Mouse (Mus musculus) intestine, embryonic 16.5 days (tissue): ENCODE data around the gene Pianp. TPM values are rescaled to one million over a fixed set of nuclear protein-coding genes. Genes with fewer than 3 reads are reported as not detected.
A peak's percentile ranks its signal among the peaks of the same experiment; 100 is the strongest.
"Not testable (repeated sequence)": the region's sequence is repeated elsewhere in the genome, so short reads cannot be mapped to it uniquely, and the experiment has no call there.

Source experiments
- ATAC-seq: fragments of 200-750 bp; cut with Nextera tagmentation; 2 replicates; pipeline ENCODE4 v1.8.0; 2017; ENCODE audit warnings: moderate TSS enrichment, moderate library complexity
- H3K27ac ChIP-seq: fragments of 300-500 bp; sonication (generic); 2 replicates; pipeline ENCODE4 v1.5.1; 2014; ENCODE audit warnings: mild to moderate bottlenecking, low read length
- H3K27me3 ChIP-seq: fragments of 300-500 bp; sonication (generic); replicated peaks from 2 replicates; pipeline ENCODE4 v1.6.1; 2014; ENCODE audit warnings: low read length, control low read depth, mixed read lengths; ENCODE audit not compliant: control insufficient read depth, insufficient read depth
- H3K36me3 ChIP-seq: fragments of 300-500 bp; sonication (generic); 2 replicates; pipeline ENCODE4 v1.6.1; 2014; ENCODE audit warnings: low read length, control low read depth; ENCODE audit not compliant: control insufficient read depth, insufficient read depth
- H3K4me1 ChIP-seq: fragments of 300-500 bp; sonication (generic); 2 replicates; pipeline ENCODE4 v1.6.1; 2014; ENCODE audit warnings: low read length, control low read depth, mixed read lengths; ENCODE audit not compliant: control insufficient read depth, insufficient read depth
- H3K4me2 ChIP-seq: fragments of 300-500 bp; sonication (generic); 2 replicates; pipeline ENCODE4 v1.6.1; 2014; ENCODE audit warnings: low read depth, low read length, control low read depth
- H3K4me3 ChIP-seq: fragments of 300-500 bp; sonication (generic); 2 replicates; pipeline ENCODE4 v1.5.1; 2014; ENCODE audit warnings: mild to moderate bottlenecking, low read length
- H3K9ac ChIP-seq: fragments of 300-500 bp; sonication (generic); 2 replicates; pipeline ENCODE4 v1.6.1; 2014; ENCODE audit warnings: low read depth, low read length
- H3K9me3 ChIP-seq: fragments of 300-500 bp; sonication (generic); 2 replicates; pipeline ENCODE4 v1.6.1; 2016; ENCODE audit warnings: low read length, control low read depth; ENCODE audit not compliant: control insufficient read depth
- WGBS: fragments of 180-500 bp; shearing (Covaris S2); extraction: QIAGEN DNeasy Blood & Tissue Kit; methylation state at CpG from one replicate; pipeline ENCODE4 v1.1.7; 2014; 5-methylcytosine and 5-hydroxymethylcytosine counted together
- polyA plus RNA-seq: library from polyadenylated mRNA; unstranded; fragments of >200 nt; fragmentation: Nextera tagmentation; extraction: Ambion mirVana; gene quantifications from 2 replicates; pipeline ENCODE4 v1.2.1, GENCODE M21; 2015

Pianp gene
- polyA plus RNA-seq, 1 experiment from 2014 or later = 1.9 TPM

GRCm38 (mm10) chr6:124999546-124999945, 3.1 kb downstream of the Pianp start:
- Histone ChIP-seq H3K4me2 (no peak overlapping the region), H3K4me3 (no peak overlapping the region), H3K27ac (no peak overlapping the region), H3K27me3 (peaks cover 52% of the 10 kb centered on the region), H3K36me3 (no peaks in the 10 kb centered on the region), H3K4me1 (peaks cover 13% of the 10 kb centered on the region), H3K9me3 (no peaks in the 10 kb centered on the region), H3K9ac (no peak overlapping the region)
- ATAC-seq = no peak
- 28% methylated on average over 10 of the region's 10 CpGs for WGBS

DNA sequence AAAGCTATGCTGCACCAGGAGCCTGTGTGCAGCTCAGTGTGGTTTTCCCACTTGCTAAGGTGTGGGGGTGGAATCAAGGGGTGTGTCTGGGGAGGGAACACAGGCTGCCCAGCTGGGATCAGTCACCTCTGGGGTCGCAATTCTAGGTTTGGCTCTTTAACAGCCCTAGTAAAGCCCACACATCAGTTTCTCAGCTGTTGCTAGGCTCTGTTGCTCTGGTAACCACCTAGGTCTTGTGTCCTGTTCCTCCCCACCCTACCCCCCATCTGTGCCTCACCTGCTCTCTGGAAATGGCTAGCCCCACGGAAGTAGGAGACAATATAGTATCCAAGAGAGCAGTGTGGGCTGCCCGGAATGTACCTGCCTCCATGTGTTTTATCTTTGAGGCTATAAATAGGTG, 7.2 kb downstream of the Pianp start:
- 34% methylated on average over 3 of the region's 3 CpGs for WGBS
- Histone ChIP-seq H3K36me3 (no peaks in the 10 kb centered on the region), H3K9me3 (no peaks in the 10 kb centered on the region), H3K4me1 (0 out of 2 replicates have a peak, but pooled peaks cover 4% of the 10 kb centered on the region), H3K4me3 (no peak overlapping the region), H3K27ac (no peak overlapping the region), H3K9ac (no peak overlapping the region), H3K4me2 (no peak overlapping the region), H3K27me3 (peaks cover 24% of the 10 kb centered on the region)
- ATAC-seq = peak; percentile 15; the same call in 1 of the 2 replicates

GRCm38 (mm10) chr6:125005086-125005485, 8.6 kb downstream of the Pianp start:
- ATAC-seq = no peak
- Histone ChIP-seq H3K9ac (no peak overlapping the region), H3K36me3 (no peaks in the 10 kb centered on the region), H3K4me1 (peaks cover 8% of the 10 kb centered on the region; the same call in 1 of the 2 replicates), H3K4me2 (no peak overlapping the region), H3K4me3 (no peak overlapping the region), H3K27ac (no peak overlapping the region), H3K27me3 (peaks cover 13% of the 10 kb centered on the region; the same call in 1 of the 2 replicates), H3K9me3 (no peaks in the 10 kb centered on the region)
- WGBS = 38% methylated on average over 3 of the region's 3 CpGs

DNA sequence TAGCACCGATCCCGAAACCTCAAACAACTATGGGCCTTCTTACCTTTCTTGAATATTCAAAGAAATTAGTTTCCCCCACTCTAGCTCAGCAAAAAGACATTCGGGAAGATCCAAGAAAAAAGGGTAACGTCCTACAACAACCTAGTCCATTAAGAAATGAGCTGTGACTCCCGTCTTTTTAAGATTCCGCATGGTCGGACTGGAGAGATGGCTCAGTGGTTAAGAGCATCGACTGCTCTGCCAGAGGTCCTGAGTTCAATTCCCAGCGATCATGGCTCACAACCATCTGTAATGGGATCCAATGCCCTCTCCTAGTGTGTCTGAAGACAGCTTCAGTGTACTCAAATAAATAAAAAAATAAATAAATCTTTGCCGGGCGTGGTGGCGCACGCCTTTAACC, 11.6 kb downstream of the Pianp start:
- ATAC-seq = no peak; the same call in 1 of the 2 replicates
- Histone ChIP-seq H3K36me3 (peaks cover 8% of the 10 kb centered on the region; the same call in 1 of the 2 replicates), H3K4me3 (peak overlapping the region; percentile 73), H3K4me2 (peak overlapping the region; percentile 58), H3K27me3 (no peaks in the 10 kb centered on the region), H3K4me1 (peaks cover 18% of the 10 kb centered on the region), H3K9me3 (no peaks in the 10 kb centered on the region), H3K9ac (peak overlapping the region; percentile 97), H3K27ac (peak overlapping the region; percentile 84; the same call in 1 of the 2 replicates)
- 41% methylated on average over 13 of the region's 13 CpGs for WGBS

DNA sequence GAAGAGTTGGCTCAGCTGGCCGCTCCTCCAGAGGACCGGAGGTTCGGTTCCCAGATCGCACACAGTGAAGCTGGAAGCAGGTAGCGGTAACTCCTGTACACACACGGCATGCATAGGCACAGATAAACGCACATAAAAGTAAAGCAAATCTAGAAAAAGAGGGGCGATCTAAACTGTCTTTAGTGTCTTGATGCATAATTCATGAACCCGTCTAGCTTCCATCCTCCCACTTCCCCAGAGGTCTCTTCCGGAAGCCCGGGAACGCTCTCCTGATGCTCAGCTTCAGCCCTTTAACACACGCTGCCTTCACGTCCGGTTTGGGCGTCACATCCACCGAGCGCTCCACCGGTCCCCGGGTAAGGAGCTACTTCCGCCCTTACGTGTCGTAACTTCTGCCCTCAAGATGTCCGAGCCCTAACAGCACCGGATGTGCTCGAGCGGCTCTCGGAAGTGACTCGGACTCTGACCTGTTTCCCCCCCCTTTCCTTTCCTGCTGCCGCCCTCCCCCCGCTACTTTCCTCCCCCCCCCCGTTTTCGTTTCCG, 12.2 kb downstream of the Pianp start:
- peak; percentile 98 for ATAC-seq
- Histone ChIP-seq H3K27ac (peak overlapping the region; percentile 98), H3K9ac (peak overlapping the region; percentile 97), H3K4me3 (peak overlapping the region; percentile 73), H3K9me3 (no peaks in the 10 kb centered on the region), H3K36me3 (peaks cover 8% of the 10 kb centered on the region; the same call in 1 of the 2 replicates), H3K27me3 (no peaks in the 10 kb centered on the region), H3K4me2 (peak overlapping the region; percentile 83), H3K4me1 (peaks cover 14% of the 10 kb centered on the region)
- under 1% methylated on average over 32 of the region's 34 CpGs for whole genome bisulfite sequencing

DNA sequence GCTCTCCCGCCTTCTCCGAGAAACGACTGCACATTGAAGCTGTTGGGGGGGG, 12.5 kb downstream of the Pianp start, which contains the start of gene Zfp384:
Gene Zfp384, plus strand, starts transcription at position 17 of the 52 bp plus-strand sequence.
- Histone ChIP-seq H3K27ac (peak within 1 kb of the TSS; percentile 98), H3K9ac (peak within 1 kb of the TSS; percentile 97), H3K4me3 (peak within 1 kb of the TSS; percentile 73), H3K4me2 (peak within 1 kb of the TSS; percentile 83), H3K9me3 (no peaks in the 10 kb centered on the region), H3K4me1 (peaks cover 14% of the 10 kb centered on the region), H3K27me3 (no peaks in the 10 kb centered on the region), H3K36me3 (peaks cover 8% of the 10 kb centered on the region; the same call in 1 of the 2 replicates)
- WGBS = 0% methylated on average over 3 of the region's 3 CpGs
- no peak for ATAC-seq

- H3K9ac ChIP-seq = peak overlapping the region; percentile 97
- under 1% methylated on average over 75 of the region's 78 CpGs for WGBS
Observed at GRCm38 (mm10) chr6:125009181-125010073, 12.9 kb downstream of the Pianp start.

GRCm38 (mm10) chr6:125017682-125018081, 21.2 kb downstream of the Pianp start:
- Histone ChIP-seq H3K4me1 (no peaks in the 10 kb centered on the region), H3K4me3 (no peak overlapping the region), H3K27me3 (no peaks in the 10 kb centered on the region), H3K9me3 (no peaks in the 10 kb centered on the region), H3K27ac (no peak overlapping the region), H3K9ac (no peak overlapping the region), H3K36me3 (peaks cover 7% of the 10 kb centered on the region; the same call in 1 of the 2 replicates), H3K4me2 (no peak overlapping the region)
- 93% methylated on average over 3 of the region's 3 CpGs for WGBS
- ATAC-seq = peak; percentile 58; the same call in 1 of the 2 replicates

More at GRCm38 (mm10) chr6:125009181-125010073, 12.9 kb downstream of the Pianp start:
- Histone ChIP-seq H3K27ac (peak overlapping the region; percentile 98), H3K4me1 (peaks cover 14% of the 10 kb centered on the region), H3K4me3 (peak overlapping the region; percentile 73), H3K9me3 (no peaks in the 10 kb centered on the region), H3K27me3 (no peaks in the 10 kb centered on the region), H3K4me2 (peak overlapping the region; percentile 83), H3K36me3 (peaks cover 8% of the 10 kb centered on the region; the same call in 1 of the 2 replicates)
- peak; percentile 88 for ATAC-seq

DNA sequence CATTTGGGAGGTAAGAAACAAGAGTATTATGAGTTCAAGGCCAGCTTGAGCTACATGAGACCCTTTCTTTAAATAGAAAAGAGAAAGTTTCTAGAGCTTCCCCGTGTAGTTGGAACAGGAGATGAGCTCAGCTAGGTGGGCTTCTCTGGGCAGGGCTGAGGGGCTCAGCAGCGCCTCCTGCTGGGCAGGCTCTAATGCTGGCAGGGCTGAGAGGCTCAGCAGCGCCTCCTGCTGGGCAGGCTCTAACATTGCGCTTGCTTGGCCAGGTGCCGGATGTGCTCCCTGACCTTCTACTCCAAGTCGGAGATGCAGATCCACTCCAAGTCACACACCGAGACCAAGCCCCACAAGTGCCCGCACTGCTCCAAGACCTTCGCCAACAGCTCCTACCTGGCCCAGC, 34.0 kb downstream of the Pianp start:
- peaks cover 38% of the 10 kb centered on the region for H3K36me3 ChIP-seq
- 32% methylated on average over 6 of the region's 9 CpGs for WGBS
- H3K4me1 ChIP-seq, H3K9me3 ChIP-seq, H3K4me3 ChIP-seq, H3K27ac ChIP-seq, H3K4me2 ChIP-seq, H3K27me3 ChIP-seq, H3K9ac ChIP-seq: not testable (repeated sequence)
- 0 out of 2 replicates have a peak, but pooled peaks have one; percentile 36 for ATAC-seq
